Mouse (Mus musculus) left cerebral cortex, postnatal 14 days (tissue): ENCODE data around the gene Gm21060. TPM values are rescaled to one million over a fixed set of nuclear protein-coding genes. Genes with fewer than 3 reads are reported as not detected.

Experiments
- total RNA-seq, 2 experiments: library from RNA; stranded (reverse); gene quantifications; 2 replicates each; pipeline ENCODE4 v1.2.3; 2021

Gene Gm21060
- total RNA-seq, 2 experiments from 2014 or later, result not detected

Other genes with a start within 250 kb of the Gm21060 start
- gene Zfp950, start 156.2 kb downstream of the Gm21060 start, total RNA-seq, result 10 to 100 TPM; 26.4 to 36.5 TPM
- not detected for gene Gm7102, start 120.8 kb downstream of the Gm21060 start, total RNA-seq
- not detected for gene Gm6020, start 113.2 kb downstream of the Gm21060 start, total RNA-seq
- gene Csf2ra, start 68.6 kb downstream of the Gm21060 start, total RNA-seq, result 10 to 100 TPM; 32.1 to 34.5 TPM